Mouse (Mus musculus) gastrocnemius, postnatal 36 days (tissue): ENCODE measurements around the gene Gng3. TPM values are rescaled to one million over a fixed set of nuclear protein-coding genes. Genes with fewer than 3 reads are reported as not detected.

Source experiments
- DNase-seq, 2 experiments: peaks; one replicate each; pipeline ENCODE4 v3.0.0; 2022
- intact Hi-C: fragments of 180-260 bp; cut with DNase I; formaldehyde crosslinking; loops from one replicate; pipeline ENCODE4 v1.15.1; 2025
- microRNA-seq, 2 experiments: library from miRNA; unstranded; fragments of <30 nt; microRNA quantifications; one replicate each; pipeline ENCODE4 v1.2.0; 2021
- total RNA-seq, 2 experiments: library from RNA; stranded (reverse); gene quantifications; 2 replicates each; pipeline ENCODE4 v1.2.3; 2021

Gng3 gene
- total RNA-seq, 2 experiments from 2014 or later = not detected

- no peak for DNase-seq
- intact Hi-C loops = no loop called here
Observed at GRCm38 (mm10) chr19:8818301-8818798, 20.6 kb downstream of the Gng3 start.

GRCm38 (mm10) chr19:8817001-8817400 is 22.0 kb downstream of the Gng3 start:
- no peak for DNase-seq
- intact Hi-C loops = no loop called here

- no peak for DNase-seq
- intact Hi-C loops = no loop called here
Observed at GRCm38 (mm10) chr19:8815812-8816211, 23.2 kb downstream of the Gng3 start.

- intact Hi-C loops = no loop called here
- no peak for DNase-seq
Observed at GRCm38 (mm10) chr19:8806810-8807209, 32.2 kb downstream of the Gng3 start.

- intact Hi-C loops = no loop called here
- DNase-seq = no peak
Observed at GRCm38 (mm10) chr19:8803879-8804660, 34.9 kb downstream of the Gng3 start.

- intact Hi-C loops = no loop called here
- DNase-seq = no peak
Observed at GRCm38 (mm10) chr19:8803204-8803780, 35.7 kb downstream of the Gng3 start.

GRCm38 (mm10) chr19:8802130-8802821 is 36.7 kb downstream of the Gng3 start, which contains the start of gene Zbtb3:
TSS of gene Zbtb3 (plus strand) at chr19:8802555.
- intact Hi-C loops = no loop called here
- peak; percentile 87 to 90 for DNase-seq

- intact Hi-C loops = no loop called here
- no peak for DNase-seq
Observed at GRCm38 (mm10) chr19:8798947-8799315, 40.1 kb downstream of the Gng3 start.

- DNase-seq = peak; percentile 84 to 87
- intact Hi-C loops = no loop called here
Observed at GRCm38 (mm10) chr19:8798264-8798946, 40.6 kb downstream of the Gng3 start, which contains the start of gene Polr2g. TSS of gene Polr2g (minus strand) at chr19:8798577.

GRCm38 (mm10) chr19:8790171-8790570 is 48.8 kb downstream of the Gng3 start:
- intact Hi-C loops = no loop called here
- no peak for DNase-seq

- intact Hi-C loops = no loop called here
- no peak for DNase-seq
Observed at GRCm38 (mm10) chr19:8789171-8789570, 49.8 kb downstream of the Gng3 start.

GRCm38 (mm10) chr19:8788521-8788920 is 50.5 kb downstream of the Gng3 start:
- intact Hi-C loops = no loop called here
- no peak for DNase-seq

Small RNA genes lying within 50 kb of the gene (microRNA-seq; reads per million reads assigned to microRNA genes)
- gene Mir5136 = 0 reads per million in 2 experiments

Other genes starting within 250 kb of the Gng3 start
- not detected for gene Slc22a8, start 247.9 kb downstream of the Gng3 start, total RNA-seq
- gene Slc22a6, start 221.2 kb downstream of the Gng3 start, total RNA-seq = not detected
- gene Chrm1, start 175.4 kb downstream of the Gng3 start, total RNA-seq = not detected
- 10 to 100 TPM; 27.9 to 30.0 TPM for gene Slc3a2, start 115.8 kb downstream of the Gng3 start, total RNA-seq
- 10 to 100 TPM; 15.2 to 20.4 TPM for gene Wdr74, start 103.4 kb downstream of the Gng3 start, total RNA-seq
- under 1 TPM in 1 of 2 experiments, not detected in 1; 0.66 TPM for gene 1700092M07Rik, start 98.5 kb downstream of the Gng3 start, total RNA-seq
- 10 to 100 TPM; 19.0 to 19.9 TPM for gene Stx5a, start 97.8 kb downstream of the Gng3 start, total RNA-seq
- gene Nxf1, start 82.1 kb downstream of the Gng3 start, total RNA-seq = 10 to 100 TPM; 24.1 to 32.9 TPM
- 10 to 100 TPM; 79.6 to 84.2 TPM for gene Tmem223, start 68.2 kb downstream of the Gng3 start, total RNA-seq
- gene Tmem179b, start 64.7 kb downstream of the Gng3 start, total RNA-seq = 1 to 10 TPM; 6.1 to 8.2 TPM
- 1 to 10 TPM; 4.6 to 4.9 TPM for gene Taf6l, start 52.8 kb downstream of the Gng3 start, total RNA-seq
- 10 to 100 TPM; 32.0 to 35.4 TPM for gene Polr2g, start 40.6 kb downstream of the Gng3 start, total RNA-seq
- under 1 TPM; 0.42 to 0.74 TPM for gene Zbtb3, start 36.6 kb downstream of the Gng3 start, total RNA-seq
- gene Ttc9c, start 19.9 kb downstream of the Gng3 start, total RNA-seq = 1 to 10 TPM; 9.2 TPM
- 10 to 100 TPM; 31.0 to 36.6 TPM for gene Hnrnpul2, start 19.2 kb downstream of the Gng3 start, total RNA-seq
- 1 to 10 TPM in 1 of 2 experiments, not detected in 1; 1.4 TPM for gene AC129217.1, start 9.4 kb downstream of the Gng3 start, total RNA-seq
- gene Bscl2, start 1.7 kb downstream of the Gng3 start, total RNA-seq = 10 to 100 TPM; 15.9 to 17.8 TPM
- 1 to 10 TPM; 5.8 to 8.8 TPM for gene Lrrn4cl, start 11.6 kb upstream of the Gng3 start, total RNA-seq
- gene Ubxn1, start 32.3 kb upstream of the Gng3 start, total RNA-seq = 100 to 1,000 TPM; 197 to 321 TPM
- 10 to 100 TPM; 56.4 to 67.2 TPM for gene Uqcc3, start 41.7 kb upstream of the Gng3 start, total RNA-seq
- 1 to 10 TPM; 3.5 TPM for gene Lbhd1, start 44.5 kb upstream of the Gng3 start, total RNA-seq
- not detected for gene Gm49403, start 44.7 kb upstream of the Gng3 start, total RNA-seq
- gene 1810009A15Rik, start 49.7 kb upstream of the Gng3 start, total RNA-seq = 10 to 100 TPM; 15.6 to 17.1 TPM
- under 1 TPM in 1 of 2 experiments, not detected in 1; 0.84 TPM for gene Gm49416, start 49.7 kb upstream of the Gng3 start, total RNA-seq
- 1 to 10 TPM; 8.4 to 9.4 TPM for gene Ints5, start 53.8 kb upstream of the Gng3 start, total RNA-seq
- gene Ganab, start 58.9 kb upstream of the Gng3 start, total RNA-seq = 10 to 100 TPM; 19.3 to 19.9 TPM
- gene B3gat3, start 81.2 kb upstream of the Gng3 start, total RNA-seq = 10 to 100 TPM; 28.3 to 31.2 TPM
- gene Rom1, start 90.2 kb upstream of the Gng3 start, total RNA-seq = 10 to 100 TPM in 1 of 2 experiments, 1 to 10 TPM in 1; 6.9 to 11.0 TPM
- gene Eml3, start 90.4 kb upstream of the Gng3 start, total RNA-seq = 1 to 10 TPM; 5.1 to 7.3 TPM
- 10 to 100 TPM; 19.4 to 24.1 TPM for gene Mta2, start 102.7 kb upstream of the Gng3 start, total RNA-seq
- 1 to 10 TPM; 6.0 to 7.7 TPM for gene Tut1, start 114.7 kb upstream of the Gng3 start, total RNA-seq
- gene Eef1g, start 127.8 kb upstream of the Gng3 start, total RNA-seq = 100 to 1,000 TPM; 441 to 447 TPM
- 100 to 1,000 TPM; 171 to 208 TPM for gene Ahnak, start 150.1 kb upstream of the Gng3 start, total RNA-seq
- gene Scgb1a1, start 248.8 kb upstream of the Gng3 start, total RNA-seq = not detected